Mouse (Mus musculus): ENCODE results near the gene Tmem191c. TPM values are rescaled to one million over a fixed set of nuclear protein-coding genes. Genes with fewer than 3 reads are reported as not detected.

Gene Tmem191c
- polyA plus RNA-seq, 1 experiment from 2014 or later, result 7.4 TPM

DNA sequence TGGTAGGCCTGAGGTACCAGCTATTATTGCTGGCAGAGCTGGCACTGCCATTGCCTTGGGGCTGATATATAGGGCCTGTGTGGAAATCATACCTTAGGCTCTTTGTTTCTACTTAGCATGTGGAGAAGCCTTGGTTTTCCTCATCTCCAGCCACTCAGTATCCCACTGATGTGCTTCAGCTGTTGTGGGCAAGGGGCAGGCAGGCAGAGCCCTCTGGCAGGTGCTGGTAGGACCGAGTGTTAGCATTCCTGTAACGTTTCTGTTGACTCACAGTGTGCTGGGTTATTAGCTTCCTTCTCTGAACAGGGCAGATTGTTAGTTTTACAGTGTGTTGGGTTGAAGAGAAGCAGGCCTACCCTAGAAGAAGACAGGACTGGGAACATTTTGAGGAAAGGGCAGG, 20.6 kb upstream of the Tmem191c start:
- H3K27ac ChIP-seq (ENCODE audit: low read depth, low read length), result no peak overlapping the region
- DNase-seq (ENCODE audit: low spot score, missing footprints), result no peak
- H3K9me3 ChIP-seq (ENCODE audit: control insufficient read depth, low read length), result no peaks in the 10 kb centered on the region
- H3K4me3 ChIP-seq (ENCODE audit: low read depth, low read length), result no peak overlapping the region
- no peak for ATAC-seq (ENCODE audit: low FRiP score)
- no peaks in the 10 kb centered on the region for H3K27me3 ChIP-seq (ENCODE audit: control insufficient read depth, insufficient read depth, low read length)
- peaks cover 19% of the 10 kb centered on the region for H3K36me3 ChIP-seq (ENCODE audit: control insufficient read depth, insufficient read depth, low read length)
- no peak overlapping the region for H3K9ac ChIP-seq (ENCODE audit: low read length)
- H3K4me1 ChIP-seq (ENCODE audit: control insufficient read depth, insufficient read depth, low read length), result peaks cover 27% of the 10 kb centered on the region
- no peak overlapping the region for H3K4me2 ChIP-seq
- 86% methylated on average over 2 of the region's 2 CpGs for WGBS

DNA sequence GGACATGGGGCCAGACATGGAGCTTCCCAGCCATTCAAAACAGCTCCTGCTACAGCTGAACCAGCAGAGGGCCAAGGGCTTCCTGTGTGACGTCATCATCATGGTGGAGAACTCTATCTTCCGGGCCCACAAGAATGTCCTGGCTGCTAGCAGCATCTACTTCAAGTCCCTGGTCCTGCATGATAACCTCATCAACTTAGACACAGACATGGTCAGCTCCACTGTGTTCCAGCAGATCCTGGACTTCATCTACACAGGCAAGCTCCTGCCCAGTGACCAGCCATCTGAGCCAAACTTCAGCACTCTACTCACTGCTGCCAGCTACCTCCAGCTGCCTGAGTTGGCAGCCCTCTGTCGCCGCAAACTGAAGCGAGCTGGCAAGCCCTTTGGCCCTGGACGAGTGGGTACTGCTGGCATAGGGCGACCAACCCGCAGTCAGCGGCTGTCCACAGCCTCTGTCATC, 18.5 kb upstream of the Tmem191c start:
- Histone ChIP-seq H3K9ac (ENCODE audit: low read length) (no peak overlapping the region), H3K36me3 (ENCODE audit: control insufficient read depth, insufficient read depth, low read length) (peaks cover 23% of the 10 kb centered on the region), H3K27ac (ENCODE audit: low read depth, low read length) (no peak overlapping the region), H3K4me3 (ENCODE audit: low read depth, low read length) (no peak overlapping the region), H3K4me2 (no peak overlapping the region), H3K4me1 (ENCODE audit: control insufficient read depth, insufficient read depth, low read length) (peaks cover 20% of the 10 kb centered on the region), H3K9me3 (ENCODE audit: control insufficient read depth, low read length) (no peaks in the 10 kb centered on the region), H3K27me3 (ENCODE audit: control insufficient read depth, insufficient read depth, low read length) (no peaks in the 10 kb centered on the region)
- WGBS, result 96% methylated on average over 9 of the region's 9 CpGs
- DNase-seq (ENCODE audit: low spot score, missing footprints) (no peak), ATAC-seq (ENCODE audit: low FRiP score) (no peak)

DNA sequence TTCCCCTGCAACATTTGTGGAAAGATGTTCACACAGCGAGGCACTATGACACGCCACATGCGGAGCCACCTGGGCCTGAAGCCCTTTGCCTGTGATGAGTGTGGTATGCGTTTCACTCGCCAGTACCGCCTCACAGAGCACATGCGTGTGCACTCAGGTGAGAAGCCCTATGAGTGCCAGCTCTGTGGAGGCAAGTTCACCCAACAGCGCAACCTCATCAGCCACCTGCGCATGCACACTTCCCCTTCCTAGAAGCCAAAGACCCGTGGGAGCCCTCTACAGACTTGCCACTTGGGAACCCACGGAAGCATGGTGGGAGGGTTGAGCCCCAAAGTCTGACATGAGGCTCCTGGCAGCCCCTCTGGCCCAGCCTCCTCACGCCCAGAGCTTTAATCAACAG, 17.0 kb upstream of the Tmem191c start:
- ATAC-seq (ENCODE audit: low FRiP score) (no peak), DNase-seq (ENCODE audit: low spot score, missing footprints) (no peak)
- Histone ChIP-seq H3K4me2 (no peak overlapping the region), H3K9me3 (ENCODE audit: control insufficient read depth, low read length) (no peaks in the 10 kb centered on the region), H3K27ac (ENCODE audit: low read depth, low read length) (no peak overlapping the region), H3K9ac (ENCODE audit: low read length) (no peak overlapping the region), H3K36me3 (ENCODE audit: control insufficient read depth, insufficient read depth, low read length) (peaks cover 24% of the 10 kb centered on the region), H3K27me3 (ENCODE audit: control insufficient read depth, insufficient read depth, low read length) (no peaks in the 10 kb centered on the region), H3K4me3 (ENCODE audit: low read depth, low read length) (no peak overlapping the region), H3K4me1 (ENCODE audit: control insufficient read depth, insufficient read depth, low read length) (peaks cover 6% of the 10 kb centered on the region)
- WGBS, result 92% methylated on average over 12 of the region's 12 CpGs

DNA sequence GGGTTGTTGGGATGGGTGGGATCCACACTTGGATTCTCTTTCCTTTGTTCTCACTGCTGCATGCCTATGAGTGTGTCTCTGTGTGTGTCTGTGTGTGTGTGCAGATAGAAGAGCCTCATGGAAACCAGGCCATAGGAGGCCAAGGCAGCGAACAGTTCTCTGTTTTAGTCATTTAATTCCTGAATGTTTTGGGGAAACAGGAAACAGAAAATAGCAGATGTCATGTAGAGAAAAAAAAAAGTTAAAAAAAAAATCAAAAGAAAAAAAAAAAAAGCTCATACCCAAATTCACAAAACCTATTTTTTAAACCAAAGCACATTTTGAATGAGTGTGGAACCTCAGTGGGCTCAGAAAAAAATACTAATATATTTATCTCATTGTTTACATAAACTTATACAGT, 14.5 kb upstream of the Tmem191c start:
- no peak for DNase-seq (ENCODE audit: low spot score, missing footprints)
- no peak overlapping the region for H3K4me3 ChIP-seq (ENCODE audit: low read depth, low read length)
- H3K4me1 ChIP-seq (ENCODE audit: control insufficient read depth, insufficient read depth, low read length), result no peaks in the 10 kb centered on the region
- H3K9ac ChIP-seq (ENCODE audit: low read length), result no peak overlapping the region
- no peaks in the 10 kb centered on the region for H3K9me3 ChIP-seq (ENCODE audit: control insufficient read depth, low read length)
- no peak for ATAC-seq (ENCODE audit: low FRiP score)
- peaks cover 24% of the 10 kb centered on the region for H3K36me3 ChIP-seq (ENCODE audit: control insufficient read depth, insufficient read depth, low read length)
- no peaks in the 10 kb centered on the region for H3K27me3 ChIP-seq (ENCODE audit: control insufficient read depth, insufficient read depth, low read length)
- H3K27ac ChIP-seq (ENCODE audit: low read depth, low read length), result no peak overlapping the region
- WGBS, result 92% methylated on average over 1 of the region's 1 CpGs
- H3K4me2 ChIP-seq, result no peak overlapping the region

DNA sequence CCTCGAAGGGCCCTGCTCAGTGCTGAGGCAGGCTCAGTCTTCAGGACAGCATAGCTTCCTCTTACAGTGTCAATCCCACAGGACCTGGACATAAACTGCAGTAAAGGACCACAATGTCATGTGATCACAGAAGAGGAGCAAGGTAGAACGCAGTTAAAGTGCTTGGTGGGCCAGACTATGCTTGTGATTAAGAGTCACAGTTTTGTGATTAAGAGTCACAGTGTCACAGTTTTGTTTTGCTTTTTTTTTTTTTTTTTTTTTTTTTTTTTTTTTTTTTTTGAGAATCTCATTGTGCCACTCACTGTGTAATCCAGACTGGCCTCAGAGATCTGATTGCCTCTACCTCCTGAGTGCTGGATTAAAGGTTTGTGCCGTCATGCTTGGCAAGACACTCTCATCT, 9.8 kb upstream of the Tmem191c start:
- H3K4me3 ChIP-seq (ENCODE audit: low read depth, low read length), result no peak overlapping the region
- 66% methylated on average over 3 of the region's 3 CpGs for WGBS

DNA sequence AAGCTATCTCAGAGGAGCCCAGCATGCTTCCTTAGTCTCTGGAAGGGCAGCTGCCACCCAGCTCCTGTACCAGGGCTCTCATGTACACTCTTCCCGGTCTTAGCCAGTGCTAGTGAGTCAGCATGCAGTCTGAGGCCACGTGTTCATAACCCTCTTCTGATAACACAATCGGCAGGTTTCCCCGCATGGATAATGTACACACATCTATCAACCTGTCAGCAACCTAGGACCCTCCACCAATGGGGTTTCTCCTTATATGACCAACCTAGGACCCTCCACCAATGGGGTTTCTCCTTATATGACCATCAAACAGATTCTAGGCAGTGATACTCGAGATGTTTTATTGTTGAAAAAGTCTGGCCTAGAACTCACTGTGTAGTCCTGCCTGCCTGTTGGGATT, 7.9 kb upstream of the Tmem191c start:
- no peaks in the 10 kb centered on the region for H3K27me3 ChIP-seq (ENCODE audit: control insufficient read depth, insufficient read depth, low read length)
- H3K9ac ChIP-seq (ENCODE audit: low read length), result no peak overlapping the region
- peak; percentile 66 for DNase-seq (ENCODE audit: low spot score, missing footprints)
- no peak overlapping the region for H3K4me3 ChIP-seq (ENCODE audit: low read depth, low read length)
- H3K4me1 ChIP-seq (ENCODE audit: control insufficient read depth, insufficient read depth, low read length), result no peaks in the 10 kb centered on the region
- H3K4me2 ChIP-seq, result no peak overlapping the region
- H3K9me3 ChIP-seq (ENCODE audit: control insufficient read depth, low read length), result no peaks in the 10 kb centered on the region
- H3K27ac ChIP-seq (ENCODE audit: low read depth, low read length), result no peak overlapping the region
- WGBS, result 85% methylated on average over 5 of the region's 5 CpGs
- H3K36me3 ChIP-seq (ENCODE audit: control insufficient read depth, insufficient read depth, low read length), result no peaks in the 10 kb centered on the region
- no peak for ATAC-seq (ENCODE audit: low FRiP score)

More for the DNA sequence above, 9.8 kb upstream of the Tmem191c start:
- DNase-seq (ENCODE audit: low spot score, missing footprints) (no peak), ATAC-seq (ENCODE audit: low FRiP score) (no peak)
- H3K9ac ChIP-seq (ENCODE audit: low read length), result no peak overlapping the region
- H3K9me3 ChIP-seq (ENCODE audit: control insufficient read depth, low read length), result no peaks in the 10 kb centered on the region
- peaks cover 5% of the 10 kb centered on the region for H3K36me3 ChIP-seq (ENCODE audit: control insufficient read depth, insufficient read depth, low read length)
- H3K27ac ChIP-seq (ENCODE audit: low read depth, low read length), result no peak overlapping the region
- H3K4me2 ChIP-seq, result no peak overlapping the region
- H3K4me1 ChIP-seq (ENCODE audit: control insufficient read depth, insufficient read depth, low read length), result no peaks in the 10 kb centered on the region
- H3K27me3 ChIP-seq (ENCODE audit: control insufficient read depth, insufficient read depth, low read length), result no peaks in the 10 kb centered on the region

DNA sequence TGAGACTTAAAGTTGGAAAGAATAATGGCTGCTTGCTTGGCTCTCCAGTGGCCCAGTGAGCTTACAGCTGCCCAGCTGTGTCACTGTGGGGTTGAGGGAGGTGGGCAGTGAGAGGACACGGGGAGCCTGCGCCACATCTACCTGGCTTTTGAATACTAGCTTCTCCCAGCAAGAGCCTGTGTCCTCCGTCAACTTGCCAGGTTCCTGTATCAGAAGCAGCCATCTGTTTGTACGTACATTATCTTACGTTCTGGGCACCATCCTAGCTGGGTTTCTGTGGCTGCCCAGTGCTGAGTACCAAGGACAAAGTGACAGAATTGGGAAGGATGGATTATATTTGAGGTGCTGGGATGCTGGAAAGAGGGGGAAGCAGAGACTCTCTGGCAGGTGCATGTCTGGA, 6.0 kb upstream of the Tmem191c start:
- WGBS, result 86% methylated on average over 5 of the region's 5 CpGs
- DNase-seq (ENCODE audit: low spot score, missing footprints) (peak; percentile 23), ATAC-seq (ENCODE audit: low FRiP score) (no peak)
- H3K36me3 ChIP-seq (ENCODE audit: control insufficient read depth, insufficient read depth, low read length), result no peaks in the 10 kb centered on the region
- no peaks in the 10 kb centered on the region for H3K9me3 ChIP-seq (ENCODE audit: control insufficient read depth, low read length)
- H3K4me1 ChIP-seq (ENCODE audit: control insufficient read depth, insufficient read depth, low read length), result no peaks in the 10 kb centered on the region
- H3K9ac ChIP-seq (ENCODE audit: low read length), result no peak overlapping the region
- no peak overlapping the region for H3K27ac ChIP-seq (ENCODE audit: low read depth, low read length)
- H3K4me3 ChIP-seq (ENCODE audit: low read depth, low read length), result no peak overlapping the region
- no peaks in the 10 kb centered on the region for H3K27me3 ChIP-seq (ENCODE audit: control insufficient read depth, insufficient read depth, low read length)
- no peak overlapping the region for H3K4me2 ChIP-seq

DNA sequence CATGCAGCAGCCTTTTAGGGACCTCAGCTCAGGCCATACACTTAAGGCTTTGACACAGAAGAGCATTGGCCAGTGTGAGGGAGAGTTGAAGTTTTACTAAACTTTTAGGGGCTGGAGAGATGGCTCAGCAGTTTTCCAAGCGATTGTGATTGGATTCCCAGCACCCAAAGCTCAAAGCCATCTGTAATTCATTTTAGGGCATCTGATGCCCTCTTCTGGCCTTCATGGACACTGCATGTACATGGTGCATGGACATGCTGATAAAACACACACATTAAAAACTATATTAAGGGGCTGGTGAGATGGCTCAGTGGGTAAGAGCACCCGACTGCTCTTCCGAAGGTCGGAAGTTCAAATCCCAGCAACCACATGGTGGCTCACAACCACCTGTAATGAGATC, 4.8 kb upstream of the Tmem191c start:
- no peak for DNase-seq (ENCODE audit: low spot score, missing footprints)
- 68% methylated on average over 4 of the region's 4 CpGs for WGBS
- H3K27ac ChIP-seq (ENCODE audit: low read depth, low read length), result no peak overlapping the region
- no peaks in the 10 kb centered on the region for H3K4me1 ChIP-seq (ENCODE audit: control insufficient read depth, insufficient read depth, low read length)
- H3K4me3 ChIP-seq (ENCODE audit: low read depth, low read length), result no peak overlapping the region
- H3K4me2 ChIP-seq, result no peak overlapping the region
- no peaks in the 10 kb centered on the region for H3K27me3 ChIP-seq (ENCODE audit: control insufficient read depth, insufficient read depth, low read length)
- H3K9me3 ChIP-seq (ENCODE audit: control insufficient read depth, low read length), result no peaks in the 10 kb centered on the region
- H3K36me3 ChIP-seq (ENCODE audit: control insufficient read depth, insufficient read depth, low read length), result no peaks in the 10 kb centered on the region
- no peak overlapping the region for H3K9ac ChIP-seq (ENCODE audit: low read length)
- ATAC-seq (ENCODE audit: low FRiP score), result no peak

DNA sequence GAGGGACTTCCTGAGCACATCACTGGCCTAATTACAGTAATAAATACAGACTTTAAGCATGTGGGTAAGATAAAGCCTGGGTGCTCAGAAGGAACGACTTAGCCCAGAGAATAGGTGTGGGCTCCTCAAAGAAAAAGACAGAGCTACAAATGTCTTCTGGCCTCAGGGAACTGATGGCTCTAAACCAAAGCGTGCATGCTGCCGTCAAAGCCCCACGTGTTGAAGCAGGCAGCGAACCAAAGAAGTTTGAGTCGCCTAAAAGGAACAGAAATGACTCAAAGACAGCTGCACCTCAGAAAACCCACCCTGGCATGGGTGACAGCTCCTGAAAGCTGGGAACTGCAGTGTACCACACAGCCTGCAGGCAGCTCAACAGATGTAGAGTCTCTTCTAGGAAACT, 4.0 kb upstream of the Tmem191c start:
- Histone ChIP-seq H3K4me2 (no peak overlapping the region), H3K36me3 (ENCODE audit: control insufficient read depth, insufficient read depth, low read length) (no peaks in the 10 kb centered on the region), H3K27ac (ENCODE audit: low read depth, low read length) (no peak overlapping the region), H3K4me3 (ENCODE audit: low read depth, low read length) (no peak overlapping the region), H3K4me1 (ENCODE audit: control insufficient read depth, insufficient read depth, low read length) (peaks cover 4% of the 10 kb centered on the region), H3K9ac (ENCODE audit: low read length) (no peak overlapping the region), H3K27me3 (ENCODE audit: control insufficient read depth, insufficient read depth, low read length) (peaks cover 4% of the 10 kb centered on the region; the same call in 1 of the 2 replicates), H3K9me3 (ENCODE audit: control insufficient read depth, low read length) (no peaks in the 10 kb centered on the region)
- DNase-seq (ENCODE audit: low spot score, missing footprints) (no peak), ATAC-seq (ENCODE audit: low FRiP score) (no peak)
- WGBS, result 79% methylated on average over 6 of the region's 6 CpGs

All from midbrain, embryonic 11.5 days (tissue).